8 mouse cellular contexts compared by ENCODE assay signal in genomic region chr9:58578669-58579068, GRCm38 (mm10). TPM values are rescaled to one million over a fixed set of nuclear protein-coding genes. Genes with fewer than 3 reads are reported as not detected.
DNase-seq lines count a peak whose midpoint lies in the region; ATAC-seq and TF ChIP-seq lines count a peak whose summit lies in the region.

No protein-coding gene starts in this region.

- H3K9ac ChIP-seq in intestine, postnatal 0 days (ENCODE audit: low read depth, low read length) = no peak overlapping the region
- no peak overlapping the region for H3K9ac ChIP-seq in intestine, embryonic 15.5 days

- peak; percentile 98 for TF ChIP-seq CTCF in intestine, postnatal 0 days (IDR thresholded peaks at IDR 0.05; ENCODE audit: low read depth)
- TF ChIP-seq CTCF in thymus, adult 2 months (IDR thresholded peaks at IDR 0.05; ENCODE audit: borderline replicate concordance, control insufficient read depth, extremely low read depth, insufficient read depth, low read length, poor library complexity) = no peak

- 0 out of 2 replicates have a peak, but pooled peaks cover 5% of the 10 kb centered on the region for H3K4me1 ChIP-seq in intestine, postnatal 0 days (replicated peaks; ENCODE audit: control insufficient read depth, insufficient read depth, low read length)
- no peaks in the 10 kb centered on the region for H3K4me1 ChIP-seq in intestine, embryonic 15.5 days (replicated peaks)
- H3K4me1 ChIP-seq in thymus, adult 2 months (replicated peaks; ENCODE audit: control insufficient read depth, insufficient read depth, low read length) = peaks cover 3% of the 10 kb centered on the region

- intact Hi-C loops in heart, postnatal 14 days (cut with DNase I) = loop anchor here (1.0 to 5.0 kb wide), 3 partner anchors 38 to 299 kb away; no protein-coding TSS in a partner anchor
- intact Hi-C loops in left cerebral cortex, postnatal 10 days (cut with DNase I) = no loop called here

- no peak overlapping the region for H3K4me2 ChIP-seq in intestine, postnatal 0 days (replicated peaks; ENCODE audit: low read depth)
- no peak overlapping the region for H3K4me2 ChIP-seq in intestine, embryonic 15.5 days (replicated peaks)

- WGBS in intestine, postnatal 0 days = 19% methylated on average over 3 of the region's 3 CpGs
- WGBS in intestine, embryonic 15.5 days = 13% methylated on average over 3 of the region's 3 CpGs
- WGBS in thymus, adult 2 months = 23% methylated on average over 3 of the region's 3 CpGs

- H3K27me3 ChIP-seq in intestine, postnatal 0 days (replicated peaks; ENCODE audit: control insufficient read depth, insufficient read depth, low read length) = no peaks in the 10 kb centered on the region
- H3K27me3 ChIP-seq in intestine, embryonic 15.5 days (replicated peaks) = no peaks in the 10 kb centered on the region
- H3K27me3 ChIP-seq in thymus, adult 2 months (ENCODE audit: control insufficient read depth, insufficient read depth, low read length) = no peaks in the 10 kb centered on the region

- DNase-seq in adrenal gland, adult 8-10 months = peak; percentile 76
- DNase-seq in embryo, embryonic 11.5 days (ENCODE audit: low read depth, low spot score) = peak; percentile 77
- DNase-seq in heart, postnatal 14 days = peak; percentile 86 to 94
- peak; percentile 75 to 90 for DNase-seq in left cerebral cortex, postnatal 10 days (ENCODE audit: extremely low spot score in 1 of 2, low spot score in 2 of 2)
- peak; percentile 68 for DNase-seq in ovary, adult 18-20 months (ENCODE audit: low spot score)
- peak; percentile 73 for DNase-seq in thymus, adult 2 months

- H3K36me3 ChIP-seq in intestine, postnatal 0 days (ENCODE audit: control insufficient read depth, insufficient read depth) = no peaks in the 10 kb centered on the region
- no peaks in the 10 kb centered on the region for H3K36me3 ChIP-seq in intestine, embryonic 15.5 days
- H3K36me3 ChIP-seq in thymus, adult 2 months (ENCODE audit: control insufficient read depth, insufficient read depth, low read length) = no peaks in the 10 kb centered on the region

- no peak for ATAC-seq in intestine, postnatal 0 days
- ATAC-seq in intestine, embryonic 15.5 days = no peak

- no peaks in the 10 kb centered on the region for H3K9me3 ChIP-seq in intestine, postnatal 0 days (ENCODE audit: control insufficient read depth)
- no peaks in the 10 kb centered on the region for H3K9me3 ChIP-seq in intestine, embryonic 15.5 days

- H3K4me3 ChIP-seq in intestine, postnatal 0 days (ENCODE audit: low read depth, low read length) = no peak overlapping the region
- H3K4me3 ChIP-seq in intestine, embryonic 15.5 days (replicated peaks) = no peak overlapping the region
- no peak overlapping the region for H3K4me3 ChIP-seq in thymus, adult 2 months (ENCODE audit: control insufficient read depth, insufficient read depth, low read length)

- TF ChIP-seq POLR2A in thymus, adult 2 months (IDR thresholded peaks at IDR 0.05; ENCODE audit: control insufficient read depth, extremely low read depth, insufficient read depth, low read length, poor library complexity) = no peak

- no peak overlapping the region for H3K27ac ChIP-seq in intestine, postnatal 0 days (ENCODE audit: low read depth, low read length)
- no peak overlapping the region for H3K27ac ChIP-seq in intestine, embryonic 15.5 days
- H3K27ac ChIP-seq in thymus, adult 2 months (ENCODE audit: control insufficient read depth, insufficient read depth, low read length) = no peak overlapping the region

RNA-seq across cellular contexts. Expression of gene Nptn, which starts 3.4 kb away (rescaled TPM):
- polyA plus RNA-seq in intestine, postnatal 0 days (2015; fragmentation: Nextera tagmentation; extraction: Ambion mirVana) = 145 and 153 TPM in 2 replicates
- 119 TPM in 2 replicates for polyA plus RNA-seq in intestine, embryonic 15.5 days (2015; fragmentation: Nextera tagmentation; extraction: Ambion mirVana)
- total RNA-seq in adrenal gland, adult 8-10 months (2022) = 100 to 1,000 TPM; 139 to 182 (median 167) TPM
- 100 to 1,000 TPM; 155 to 177 TPM for total RNA-seq in heart, postnatal 14 days (2021)
- total RNA-seq in left cerebral cortex, postnatal 10 days (2021) = 100 to 1,000 TPM; 810 to 816 TPM
- polyA plus RNA-seq in thymus, adult 2 months (2012; rRNA removed) = 282 and 309 TPM in 2 replicates

RNA-seq across cellular contexts. Expression of gene Cd276, which starts 23.4 kb away (rescaled TPM):
- polyA plus RNA-seq in intestine, postnatal 0 days (2015; fragmentation: Nextera tagmentation; extraction: Ambion mirVana) = 5.6 and 6.2 TPM in 2 replicates
- polyA plus RNA-seq in intestine, embryonic 15.5 days (2015; fragmentation: Nextera tagmentation; extraction: Ambion mirVana) = 22.7 and 23.6 TPM in 2 replicates
- total RNA-seq in adrenal gland, adult 8-10 months (2022) = 10 to 100 TPM; 10.2 to 13.1 (median 10.8) TPM
- total RNA-seq in heart, postnatal 14 days (2021) = 10 to 100 TPM; 15.4 to 17.6 TPM
- total RNA-seq in left cerebral cortex, postnatal 10 days (2021) = 10 to 100 TPM; 21.1 to 24.5 TPM
- 2.3 and 2.5 TPM in 2 replicates for polyA plus RNA-seq in thymus, adult 2 months (2012; rRNA removed)

Comparison
In these comparisons a context has a peak if more than half of its experiments do, and no peak if none do; other contexts are left out.
1. RNA of gene Nptn, which starts 3.4 kb away (total RNA-seq): 810 to 816 TPM in left cerebral cortex, postnatal 10 days; 139 to 182 TPM in adrenal gland, adult 8-10 months and 155 to 177 TPM in heart, postnatal 14 days; every median in the first group is over 4 times any median in the second.
2. Peak in every context shown above with its lines, with median percentiles within 50 percentile points of each other: DNase-seq.